Mouse (Mus musculus) ES-E14 (cell line): Measurements from ENCODE around the gene Cadps. TPM values are rescaled to one million over a fixed set of nuclear protein-coding genes. Genes with fewer than 3 reads are reported as not detected.

ENCODE experiments used
- DNase-seq: peaks from one replicate; pipeline ENCODE4 v3.0.0-alpha.2; 2013; ENCODE audit warnings: low read depth, low spot score
- H3K27ac ChIP-seq: 2 replicates; pipeline ENCODE4 v1.5.1; 2012; ENCODE audit warnings: low read depth, mild to moderate bottlenecking, low read length, moderate library complexity, mixed read lengths; ENCODE audit not compliant: poor library complexity, insufficient read depth, severe bottlenecking
- H3K36me3 ChIP-seq: 2 replicates; pipeline ENCODE4 v1.6.1; 2012; ENCODE audit warnings: mild to moderate bottlenecking, low read length, moderate library complexity, mixed read lengths; ENCODE audit not compliant: control insufficient read depth, poor library complexity, insufficient read depth, severe bottlenecking
- H3K4me1 ChIP-seq, 2 experiments: fragments of 150-350 bp in 1 of 2; sonication (generic) in 1 of 2; 2 replicates each; pipeline ENCODE4 v1.6.1; 2012; ENCODE audit warnings: low read length in 2 of 2, mild to moderate bottlenecking in 1 of 2, mixed read lengths in 1 of 2; ENCODE audit not compliant: control insufficient read depth in 2 of 2, insufficient read depth in 2 of 2, poor library complexity in 1 of 2
- H3K4me3 ChIP-seq, 2 experiments: fragments of 150-350 bp in 1 of 2; sonication (generic) in 1 of 2; 2 replicates each; pipeline ENCODE4 v1.5.1; 2012; ENCODE audit warnings: low read length in 2 of 2, low read depth in 1 of 2, mild to moderate bottlenecking in 1 of 2, mixed read lengths in 1 of 2; ENCODE audit not compliant: insufficient read depth in 1 of 2, poor library complexity in 1 of 2, severe bottlenecking in 1 of 2
- H3K9ac ChIP-seq: 2 replicates; pipeline ENCODE4 v1.6.1; 2012; ENCODE audit warnings: low read depth, mild to moderate bottlenecking, low read length, mixed read lengths; ENCODE audit not compliant: poor library complexity, insufficient read depth, severe bottlenecking
- H3K9me3 ChIP-seq: fragments of 150-350 bp; sonication (generic); 2 replicates; pipeline ENCODE4 v1.6.1; 2012; ENCODE audit warnings: low read depth, mild to moderate bottlenecking, low read length; ENCODE audit not compliant: control insufficient read depth, insufficient read depth
- CHD2 ChIP-seq: IDR thresholded peaks from 2 replicates; pipeline ENCODE4 v1.6.1; 2014; ENCODE audit warnings: mild to moderate bottlenecking, low read depth, low read length, inconsistent platforms
- HCFC1 ChIP-seq: IDR thresholded peaks from 2 replicates; pipeline ENCODE4 v1.6.1; 2012; ENCODE audit warnings: low read length, inconsistent platforms, borderline replicate concordance; ENCODE audit not compliant: insufficient read depth
- MAFK ChIP-seq: IDR thresholded peaks from 2 replicates; pipeline ENCODE4 v1.6.1; 2014; ENCODE audit warnings: mild to moderate bottlenecking, low read depth, low read length, inconsistent platforms; ENCODE audit not compliant: insufficient read depth
- ZC3H11A ChIP-seq: IDR thresholded peaks from 2 replicates; pipeline ENCODE4 v1.6.1; 2012; ENCODE audit warnings: low read depth, mild to moderate bottlenecking, inconsistent platforms, low read length, borderline replicate concordance
- ZNF384 ChIP-seq: IDR thresholded peaks from 2 replicates; pipeline ENCODE4 v1.6.1; 2012; ENCODE audit warnings: low read depth, low read length, inconsistent platforms
- in situ Hi-C, 2 experiments: fragments of 600-800 bp; cut with MboI; formaldehyde crosslinking; loops; one replicate each; pipeline ENCODE4 v1.15.1; 2025; ENCODE audit warnings: low sequenced_read_pairs in 2 of 2, inconsistent platforms in 1 of 2; ENCODE audit not compliant: unreplicated experiment in 2 of 2
- total RNA-seq: library from RNA; depleted of rRNA; stranded (reverse); fragments of 300-350 nt; gene quantifications from 2 replicates; pipeline ENCODE4 v1.2.3, GENCODE M21; 2012

Cadps gene
- total RNA-seq, 1 experiment: 0.49 TPM

GRCm38 (mm10) chr14:12387176-12387575, 435.7 kb downstream of the Cadps start:
- in situ Hi-C loops: no loop called here
- H3K27ac ChIP-seq: no peak overlapping the region
- TF ChIP-seq ZNF384 (no peak), MAFK (no peak), CHD2 (no peak), ZC3H11A (no peak), HCFC1 (no peak)
- H3K4me3 ChIP-seq: no peak overlapping the region
- H3K36me3 ChIP-seq: no peaks in the 10 kb centered on the region
- no peaks in the 10 kb centered on the region for H3K9me3 ChIP-seq
- no peak overlapping the region for H3K9ac ChIP-seq
- peaks cover 0 to 7% of the 10 kb centered on the region in 2 experiments; a peak in 1 of 4 replicates for H3K4me1 ChIP-seq
- DNase-seq: no peak

DNA sequence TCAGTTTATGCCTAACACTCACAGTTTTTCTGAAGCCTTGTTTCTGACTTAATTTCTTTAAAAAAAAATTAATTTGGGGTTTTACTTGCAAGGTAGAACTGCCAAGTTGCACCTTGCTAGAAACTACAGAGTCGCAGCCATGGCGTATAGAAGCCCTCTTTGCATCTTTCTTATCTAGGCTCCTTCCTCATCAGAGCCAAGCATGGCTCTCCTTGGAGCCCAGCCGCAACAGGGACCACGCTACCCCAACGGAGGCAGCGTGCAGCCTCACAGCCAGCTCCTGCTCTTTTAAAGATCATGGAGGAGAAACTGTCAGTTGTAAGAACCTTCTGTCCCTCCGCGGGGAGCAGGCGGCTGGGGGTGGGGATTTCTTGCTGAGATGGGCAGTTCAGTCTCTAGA, 445.0 kb downstream of the Cadps start:
- H3K4me3 ChIP-seq: no peak overlapping the region
- in situ Hi-C loops: no loop called here
- no peak for TF ChIP-seq CHD2
- no peak for TF ChIP-seq ZC3H11A
- no peak for TF ChIP-seq MAFK
- no peak for TF ChIP-seq ZNF384
- no peak for TF ChIP-seq HCFC1
- H3K27ac ChIP-seq: no peak overlapping the region
- no peaks in the 10 kb centered on the region for H3K36me3 ChIP-seq
- no peak for DNase-seq
- H3K9me3 ChIP-seq: no peaks in the 10 kb centered on the region
- no peak overlapping the region for H3K9ac ChIP-seq
- H3K4me1 ChIP-seq: no peaks in the 10 kb centered on the region

DNA sequence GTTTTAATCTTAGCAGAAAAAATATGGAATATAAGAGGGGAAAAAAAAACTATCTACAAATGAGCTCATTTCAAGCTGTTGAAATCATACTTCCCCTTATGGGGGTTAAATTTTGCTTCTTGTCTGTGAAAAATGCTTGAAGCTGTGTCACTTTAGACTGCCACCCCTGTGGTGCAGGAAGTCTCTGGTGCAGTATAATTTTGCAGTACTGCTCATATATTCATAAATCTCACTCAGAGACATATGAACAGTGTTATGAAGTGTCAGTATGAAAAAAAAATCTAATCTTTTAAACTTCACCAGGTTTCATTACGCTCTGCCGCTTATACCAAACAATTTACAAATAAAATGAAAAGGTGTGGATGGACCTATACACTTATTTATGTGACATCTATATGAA, 445.6 kb downstream of the Cadps start:
- TF ChIP-seq ZC3H11A (no peak), MAFK (no peak), HCFC1 (no peak), ZNF384 (no peak), CHD2 (no peak)
- Histone ChIP-seq H3K9me3 (no peaks in the 10 kb centered on the region), H3K27ac (no peak overlapping the region), H3K36me3 (no peaks in the 10 kb centered on the region), H3K4me3 (no peak overlapping the region), H3K4me1 (no peaks in the 10 kb centered on the region), H3K9ac (no peak overlapping the region)
- DNase-seq: no peak
- in situ Hi-C loops: no loop called here

GRCm38 (mm10) chr14:12375451-12375850, 447.4 kb downstream of the Cadps start:
- Histone ChIP-seq H3K36me3 (no peaks in the 10 kb centered on the region), H3K27ac (no peak overlapping the region), H3K9me3 (no peaks in the 10 kb centered on the region), H3K4me3 (no peak overlapping the region), H3K9ac (no peak overlapping the region), H3K4me1 (no peaks in the 10 kb centered on the region)
- in situ Hi-C loops: no loop called here
- TF ChIP-seq ZNF384: no peak
- TF ChIP-seq HCFC1: no peak
- no peak for TF ChIP-seq ZC3H11A
- TF ChIP-seq MAFK: no peak
- TF ChIP-seq CHD2: no peak
- no peak for DNase-seq

DNA sequence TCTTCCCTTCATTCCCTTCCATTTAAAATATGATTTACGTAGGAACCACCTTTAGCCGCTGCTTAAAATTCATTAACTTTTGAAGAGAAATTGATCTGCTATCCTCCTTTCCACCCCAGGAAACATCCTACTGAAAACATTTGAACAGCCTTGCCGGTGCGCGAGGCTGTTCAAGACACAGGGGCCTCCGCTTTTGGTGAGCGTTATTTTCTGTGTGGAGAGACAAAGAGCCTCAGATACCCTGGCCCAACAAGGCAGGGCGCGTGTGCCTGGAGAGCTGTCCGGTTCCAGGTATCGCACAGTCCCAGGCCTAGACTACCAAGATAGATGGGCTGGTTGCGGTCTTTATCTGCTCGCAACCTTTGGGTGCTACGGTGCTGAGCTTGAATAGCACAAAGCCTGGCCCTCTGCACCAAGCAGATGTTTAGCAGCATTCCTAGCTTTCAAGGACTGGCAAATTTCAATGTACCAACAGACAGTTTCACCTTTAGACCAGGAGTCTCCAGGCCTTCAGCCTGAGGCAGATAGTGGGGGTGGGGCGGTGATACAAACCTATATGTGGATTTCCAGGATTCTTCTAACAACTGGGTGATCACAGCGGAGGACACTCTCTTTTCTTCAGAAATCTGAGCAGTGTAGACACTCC, 472.5 kb downstream of the Cadps start:
- no peaks in the 10 kb centered on the region for H3K4me1 ChIP-seq
- no peak overlapping the region for H3K9ac ChIP-seq
- no peak overlapping the region for H3K4me3 ChIP-seq
- in situ Hi-C loops: no loop called here
- DNase-seq: no peak
- H3K36me3 ChIP-seq: no peaks in the 10 kb centered on the region
- no peaks in the 10 kb centered on the region for H3K9me3 ChIP-seq
- TF ChIP-seq ZC3H11A: no peak
- no peak for TF ChIP-seq MAFK
- TF ChIP-seq ZNF384: no peak
- TF ChIP-seq CHD2: no peak
- no peak for TF ChIP-seq HCFC1
- H3K27ac ChIP-seq: no peak overlapping the region
